Mouse (Mus musculus): Measurements from ENCODE around the gene Gm44502.

DNA sequence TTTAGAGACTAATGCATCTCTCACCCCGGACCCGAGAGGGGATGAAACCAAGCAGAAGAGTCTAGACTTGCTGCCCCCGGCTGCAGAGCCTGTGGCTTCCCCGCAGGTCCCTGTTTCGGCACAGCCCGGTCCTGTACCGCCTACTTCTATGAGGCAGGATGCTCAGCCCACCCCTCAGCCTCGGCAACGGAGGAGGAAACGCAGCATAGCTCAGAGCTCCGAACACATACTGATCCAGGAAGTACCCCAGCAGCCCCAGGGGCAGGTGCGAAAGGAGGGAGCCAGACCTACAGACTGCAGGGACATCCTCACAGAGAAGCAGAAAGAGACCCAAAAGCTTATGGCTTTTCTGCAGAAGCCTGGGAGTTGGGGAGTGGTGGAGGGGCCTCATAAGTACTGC is 42.4 kb downstream of the Gm44502 start:
- no peak for TF ChIP-seq POLR2A (IDR thresholded peaks at IDR 0.05; ENCODE audit: control insufficient read depth in 1 of 2, insufficient read depth in 1 of 2, low read depth in 1 of 2, low read length in 2 of 2, poor library complexity in 1 of 2)
- no peak for TF ChIP-seq POLR2AphosphoS2 (IDR thresholded peaks at IDR 0.05; ENCODE audit: low read length)
- TF ChIP-seq CTCF (IDR thresholded peaks at IDR 0.05 in 2 of 3, conservative IDR thresholded peaks at IDR 0.05 in 1 of 3; ENCODE audit: control insufficient read depth in 1 of 3, insufficient read depth in 1 of 3, low read depth in 2 of 3, low read length in 3 of 3, poor library complexity in 1 of 3, severe bottlenecking in 1 of 3) = no peak
- no peak for TF ChIP-seq ZKSCAN1 (IDR thresholded peaks at IDR 0.05; ENCODE audit: low read depth, low read length)
- TF ChIP-seq CHD2 (IDR thresholded peaks at IDR 0.05; ENCODE audit: low read length) = no peak
- TF ChIP-seq EP300 (IDR thresholded peaks at IDR 0.05; ENCODE audit: low read depth in 1 of 2, low read length in 2 of 2) = no peak
- no peak for TF ChIP-seq MAZ (IDR thresholded peaks at IDR 0.05; ENCODE audit: low read depth, low read length)
- no peak for TF ChIP-seq ETS1 (IDR thresholded peaks at IDR 0.05; ENCODE audit: low read depth, low read length)
- no peak for TF ChIP-seq RAD21 (IDR thresholded peaks at IDR 0.05; ENCODE audit: low read depth, low read length)
- no peak for TF ChIP-seq MAX (IDR thresholded peaks at IDR 0.05; ENCODE audit: low read length)
- TF ChIP-seq GATA1 (IDR thresholded peaks at IDR 0.05; ENCODE audit: low read depth, low read length) = no peak
- no peak for TF ChIP-seq GABPA (IDR thresholded peaks at IDR 0.05; ENCODE audit: low read depth, low read length)
- TF ChIP-seq MYB (IDR thresholded peaks at IDR 0.05; ENCODE audit: low read depth, low read length) = no peak
